Mouse (Mus musculus): ENCODE data around the gene Ugcg. TPM values are rescaled to one million over a fixed set of nuclear protein-coding genes. Genes with fewer than 3 reads are reported as not detected.
A peak's percentile ranks its signal among the peaks of the same experiment; 100 is the strongest.

The Ugcg gene
- polyA plus RNA-seq, 1 experiment from 2014 or later = 18.3 TPM

DNA sequence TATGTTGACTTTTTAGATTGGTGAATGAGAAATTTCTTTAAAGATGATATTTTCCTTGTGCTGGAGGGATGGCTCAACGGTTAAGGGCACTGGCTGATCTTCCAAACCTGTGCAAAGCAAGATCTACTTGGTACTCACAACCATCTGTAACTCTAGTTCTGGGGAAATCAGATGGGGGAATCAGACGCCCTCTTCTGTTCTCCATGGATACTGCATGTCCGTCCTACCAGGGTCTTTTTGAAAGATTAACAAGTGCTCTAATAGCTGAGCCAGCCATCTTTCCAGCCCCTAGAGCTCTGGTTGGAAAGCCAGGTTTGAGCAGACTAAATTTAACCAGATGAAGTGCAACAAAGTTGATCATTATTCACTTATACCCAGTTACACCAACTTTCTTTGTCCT lies 1.8 kb upstream of the Ugcg start:
- Histone ChIP-seq H3K36me3 (ENCODE audit: control insufficient read depth, insufficient read depth) (no peaks in the 10 kb centered on the region), H3K27me3 (replicated peaks; ENCODE audit: control insufficient read depth, insufficient read depth, low read length) (no peaks in the 10 kb centered on the region), H3K27ac (ENCODE audit: low read length) (no peak overlapping the region), H3K4me2 (ENCODE audit: low read length) (no peak overlapping the region), H3K4me3 (replicated peaks; ENCODE audit: low read length) (no peak overlapping the region), H3K9ac (replicated peaks; ENCODE audit: low read depth, low read length) (no peak overlapping the region), H3K4me1 (replicated peaks; ENCODE audit: control insufficient read depth, insufficient read depth, low read length) (peaks cover 13% of the 10 kb centered on the region), H3K9me3 (ENCODE audit: control insufficient read depth, low read length) (no peaks in the 10 kb centered on the region)
- WGBS = 21% methylated on average over 3 of the region's 3 CpGs
- no peak for ATAC-seq

DNA sequence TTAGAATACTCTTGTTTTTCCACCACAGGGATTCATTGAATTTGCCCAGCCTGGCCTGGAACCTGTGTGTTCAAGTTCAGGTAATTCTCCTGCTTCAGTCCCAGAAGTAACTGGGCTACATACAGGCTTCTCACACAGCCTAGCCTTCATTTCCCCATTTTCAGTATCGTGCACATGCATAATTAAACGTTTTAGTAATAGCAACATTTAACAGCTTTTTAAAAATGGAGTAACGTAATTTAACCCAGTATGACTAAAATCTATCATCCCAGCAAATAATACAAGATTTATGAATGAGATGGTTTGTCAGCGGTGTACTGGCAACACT lies 619 bp upstream of the Ugcg start:
- peak overlapping the region; percentile 99 for H3K4me3 ChIP-seq (replicated peaks; ENCODE audit: low read length)
- H3K27me3 ChIP-seq (replicated peaks; ENCODE audit: control insufficient read depth, insufficient read depth, low read length) = no peaks in the 10 kb centered on the region
- peak; percentile 7; the same call in 1 of the 2 replicates for ATAC-seq
- H3K27ac ChIP-seq (ENCODE audit: low read length) = peak overlapping the region; percentile 97
- peaks cover 13% of the 10 kb centered on the region for H3K4me1 ChIP-seq (replicated peaks; ENCODE audit: control insufficient read depth, insufficient read depth, low read length)
- H3K9ac ChIP-seq (replicated peaks; ENCODE audit: low read depth, low read length) = peak overlapping the region; percentile 99
- no peaks in the 10 kb centered on the region for H3K9me3 ChIP-seq (ENCODE audit: control insufficient read depth, low read length)
- 15% methylated on average over 4 of the region's 4 CpGs for WGBS
- H3K36me3 ChIP-seq (ENCODE audit: control insufficient read depth, insufficient read depth) = no peaks in the 10 kb centered on the region
- H3K4me2 ChIP-seq (ENCODE audit: low read length) = peak overlapping the region; percentile 64

DNA sequence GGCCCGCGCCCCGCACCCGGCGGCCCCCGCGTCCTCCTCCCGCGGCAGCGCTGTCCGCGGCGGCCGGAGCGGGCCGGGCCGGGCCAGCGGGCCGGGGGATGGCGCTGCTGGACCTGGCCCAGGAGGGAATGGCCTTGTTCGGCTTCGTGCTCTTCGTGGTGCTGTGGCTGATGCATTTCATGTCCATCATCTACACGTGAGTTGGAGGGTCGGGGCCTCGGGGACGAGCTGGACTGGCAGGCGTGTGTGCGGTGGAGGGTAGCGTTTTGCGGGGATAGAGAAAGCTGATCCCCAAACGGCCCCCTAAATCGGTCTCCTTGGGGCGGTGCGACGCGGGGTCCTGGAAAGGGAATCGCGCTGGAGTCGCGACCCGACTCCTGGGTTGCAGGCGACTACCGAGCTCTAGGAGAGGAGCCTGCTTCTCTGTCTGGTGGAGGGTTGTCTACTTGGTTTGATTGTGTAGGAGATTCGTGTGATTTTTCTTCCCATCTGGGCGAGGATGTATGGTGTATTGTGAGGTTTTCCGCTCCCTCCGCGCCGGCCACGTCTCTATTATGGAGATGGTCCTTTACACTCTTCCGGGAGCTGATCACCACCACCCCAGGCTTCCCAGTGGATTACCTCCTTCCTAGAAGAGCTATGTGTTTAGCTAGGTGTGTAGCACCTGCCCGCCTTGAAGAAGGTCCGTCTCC lies 635 bp downstream of the Ugcg start:
- peaks cover 13% of the 10 kb centered on the region for H3K4me1 ChIP-seq (replicated peaks; ENCODE audit: control insufficient read depth, insufficient read depth, low read length)
- WGBS = under 1% methylated on average over 34 of the region's 54 CpGs
- peak overlapping the region; percentile 99 for H3K9ac ChIP-seq (replicated peaks; ENCODE audit: low read depth, low read length)
- peak; percentile 59 for ATAC-seq
- peak overlapping the region; percentile 59 for H3K4me2 ChIP-seq (ENCODE audit: low read length)
- peak overlapping the region; percentile 97 for H3K27ac ChIP-seq (ENCODE audit: low read length)
- no peaks in the 10 kb centered on the region for H3K27me3 ChIP-seq (replicated peaks; ENCODE audit: control insufficient read depth, insufficient read depth, low read length)
- no peaks in the 10 kb centered on the region for H3K36me3 ChIP-seq (ENCODE audit: control insufficient read depth, insufficient read depth)
- peak overlapping the region; percentile 99 for H3K4me3 ChIP-seq (replicated peaks; ENCODE audit: low read length)
- H3K9me3 ChIP-seq (ENCODE audit: control insufficient read depth, low read length) = no peaks in the 10 kb centered on the region

DNA sequence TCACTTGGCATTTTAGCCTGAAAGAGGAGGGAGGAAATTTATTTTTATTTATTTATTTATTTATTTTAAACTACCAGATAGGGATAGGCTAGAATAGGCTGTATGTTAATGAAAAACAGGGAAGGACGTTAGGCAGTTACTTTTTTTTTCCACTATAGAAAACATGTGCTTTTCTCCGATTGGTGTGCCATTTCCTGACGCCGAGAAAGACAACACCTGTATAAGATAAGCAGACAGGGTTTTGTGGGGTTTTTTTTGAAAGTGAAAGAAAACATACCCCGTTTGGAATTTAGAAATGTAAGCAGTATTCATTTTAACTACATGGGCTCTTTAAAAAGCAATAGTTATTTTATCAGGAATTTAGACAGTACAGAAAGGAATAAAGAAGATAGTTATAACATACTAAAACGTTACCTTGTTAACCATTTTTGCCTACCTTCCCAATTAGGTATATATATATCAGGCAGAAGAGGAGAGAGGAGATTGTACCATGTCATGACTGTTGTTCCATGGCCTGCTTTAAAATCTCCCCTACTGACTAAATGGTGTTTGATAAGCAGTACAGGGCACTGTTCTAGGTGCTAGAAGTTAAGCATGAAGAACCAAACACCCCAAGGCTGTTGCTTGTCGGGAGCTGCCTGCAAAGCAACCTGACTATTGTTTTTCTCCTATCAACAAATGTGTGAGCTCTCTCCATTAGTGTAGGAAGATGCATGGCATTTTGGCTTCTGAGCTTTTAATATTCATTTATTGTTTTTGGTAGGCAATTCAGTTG lies 1.8 kb downstream of the Ugcg start:
- no peak overlapping the region for H3K9ac ChIP-seq (replicated peaks; ENCODE audit: low read depth, low read length)
- WGBS = 68% methylated on average over 7 of the region's 7 CpGs
- peak overlapping the region; percentile 59 for H3K4me2 ChIP-seq (ENCODE audit: low read length)
- H3K4me3 ChIP-seq (replicated peaks; ENCODE audit: low read length) = peak overlapping the region; percentile 99
- H3K9me3 ChIP-seq (ENCODE audit: control insufficient read depth, low read length) = no peaks in the 10 kb centered on the region
- no peak overlapping the region for H3K27ac ChIP-seq (ENCODE audit: low read length)
- H3K36me3 ChIP-seq (ENCODE audit: control insufficient read depth, insufficient read depth) = no peaks in the 10 kb centered on the region
- ATAC-seq = no peak
- H3K4me1 ChIP-seq (replicated peaks; ENCODE audit: control insufficient read depth, insufficient read depth, low read length) = peaks cover 13% of the 10 kb centered on the region
- H3K27me3 ChIP-seq (replicated peaks; ENCODE audit: control insufficient read depth, insufficient read depth, low read length) = no peaks in the 10 kb centered on the region

DNA sequence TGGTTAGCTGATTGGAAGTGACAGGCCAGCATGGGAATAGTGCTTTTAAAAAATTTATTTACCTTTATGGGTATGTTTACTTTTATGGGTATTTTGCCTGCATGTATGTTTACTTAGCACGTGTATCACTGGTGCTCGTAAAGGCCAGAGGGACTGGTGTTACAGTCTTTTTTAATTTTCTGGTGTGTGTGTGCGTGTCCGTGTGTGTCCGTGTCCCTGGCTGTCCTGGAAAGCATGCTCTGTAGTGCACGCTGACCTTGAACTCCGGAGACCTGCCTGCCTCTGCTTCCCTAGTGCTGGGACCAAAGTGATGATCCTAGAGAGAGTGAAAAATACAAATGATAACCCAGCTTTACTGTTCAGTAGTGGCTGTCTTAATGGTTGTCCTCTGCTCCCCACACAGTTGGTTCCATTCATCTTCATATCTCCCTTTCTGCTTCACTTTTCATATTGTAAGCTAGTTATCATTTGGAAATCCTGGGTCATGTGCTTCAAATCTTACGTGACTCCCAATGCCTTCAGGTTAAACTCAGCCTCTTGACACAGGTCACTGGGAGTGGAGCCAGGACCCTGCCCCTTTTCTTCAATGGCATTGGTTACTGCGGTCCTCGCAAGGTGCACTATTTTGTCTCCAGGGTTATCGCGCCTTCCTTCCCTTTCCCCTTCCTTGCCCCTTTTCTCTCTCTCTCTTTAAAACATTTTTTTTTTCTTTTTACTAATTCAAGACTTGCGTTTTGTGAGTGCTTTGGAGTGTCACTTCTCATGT lies 5.9 kb downstream of the Ugcg start:
- Histone ChIP-seq H3K36me3 (ENCODE audit: control insufficient read depth, insufficient read depth) (no peaks in the 10 kb centered on the region), H3K4me3 (replicated peaks; ENCODE audit: low read length) (no peak overlapping the region), H3K27me3 (replicated peaks; ENCODE audit: control insufficient read depth, insufficient read depth, low read length) (no peaks in the 10 kb centered on the region), H3K9me3 (ENCODE audit: control insufficient read depth, low read length) (no peaks in the 10 kb centered on the region), H3K4me2 (ENCODE audit: low read length) (no peak overlapping the region), H3K27ac (ENCODE audit: low read length) (no peak overlapping the region), H3K4me1 (replicated peaks; ENCODE audit: control insufficient read depth, insufficient read depth, low read length) (peaks cover 29% of the 10 kb centered on the region), H3K9ac (replicated peaks; ENCODE audit: low read depth, low read length) (no peak overlapping the region)
- 90% methylated on average over 13 of the region's 13 CpGs for WGBS
- ATAC-seq = no peak

DNA sequence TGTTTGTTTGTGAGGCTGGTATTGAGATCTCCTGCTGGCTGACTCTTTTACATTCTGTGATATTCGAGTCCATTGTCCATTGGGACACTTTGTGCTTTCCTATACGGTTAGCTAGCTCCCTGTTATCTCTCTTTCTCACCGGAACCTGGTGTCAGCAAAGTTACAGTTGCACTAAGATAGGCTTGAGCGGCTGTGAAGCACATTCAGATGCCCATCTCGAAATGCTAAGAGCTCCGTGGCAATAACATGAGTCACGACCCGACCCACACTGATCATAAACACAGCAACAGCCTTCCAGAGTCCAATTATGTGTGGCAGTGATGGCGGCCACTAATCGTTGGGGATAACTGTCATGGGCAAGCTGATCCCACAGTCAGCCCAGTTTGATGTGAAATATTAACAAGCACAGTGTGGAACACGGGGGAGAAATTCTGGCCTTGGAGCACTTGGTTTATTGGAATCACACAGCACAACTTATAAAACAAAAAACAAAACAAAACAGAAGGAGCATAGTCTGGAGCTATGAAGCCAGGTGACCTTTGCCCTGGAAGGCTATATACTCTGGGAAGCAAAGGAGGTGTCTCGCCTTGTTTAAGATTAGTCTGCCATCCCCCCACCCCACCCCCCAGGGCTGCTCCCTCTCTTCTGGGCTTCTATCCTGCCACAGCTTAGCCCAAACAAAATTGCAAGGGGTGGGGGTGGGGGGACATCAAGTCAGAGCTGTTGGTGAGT lies 7.5 kb downstream of the Ugcg start:
- H3K4me1 ChIP-seq (replicated peaks; ENCODE audit: control insufficient read depth, insufficient read depth, low read length) = peaks cover 31% of the 10 kb centered on the region
- no peak for ATAC-seq
- no peak overlapping the region for H3K27ac ChIP-seq (ENCODE audit: low read length)
- H3K9ac ChIP-seq (replicated peaks; ENCODE audit: low read depth, low read length) = no peak overlapping the region
- no peaks in the 10 kb centered on the region for H3K36me3 ChIP-seq (ENCODE audit: control insufficient read depth, insufficient read depth)
- H3K27me3 ChIP-seq (replicated peaks; ENCODE audit: control insufficient read depth, insufficient read depth, low read length) = no peaks in the 10 kb centered on the region
- WGBS = 55% methylated on average over 12 of the region's 12 CpGs
- no peaks in the 10 kb centered on the region for H3K9me3 ChIP-seq (ENCODE audit: control insufficient read depth, low read length)
- no peak overlapping the region for H3K4me2 ChIP-seq (ENCODE audit: low read length)
- no peak overlapping the region for H3K4me3 ChIP-seq (replicated peaks; ENCODE audit: low read length)

DNA sequence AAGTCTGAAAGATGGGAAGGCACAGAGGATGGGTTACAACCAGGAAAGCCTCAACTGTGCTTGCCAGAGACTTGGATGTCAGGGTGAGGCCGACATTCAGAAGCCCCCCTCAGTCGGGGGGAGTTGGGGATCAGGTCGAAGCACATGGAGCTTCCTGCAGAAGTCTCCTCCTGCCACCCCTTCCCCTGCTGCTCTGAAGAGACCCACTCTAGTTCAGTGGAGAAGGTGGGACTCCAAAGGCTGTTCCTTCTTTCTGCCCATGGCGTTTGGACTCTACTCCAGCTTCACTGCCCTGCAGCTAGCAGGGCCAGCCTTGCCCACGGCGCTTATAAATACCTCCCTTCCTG lies 8.0 kb downstream of the Ugcg start:
- Histone ChIP-seq H3K4me1 (replicated peaks; ENCODE audit: control insufficient read depth, insufficient read depth, low read length) (peaks cover 31% of the 10 kb centered on the region), H3K9me3 (ENCODE audit: control insufficient read depth, low read length) (no peaks in the 10 kb centered on the region), H3K27ac (ENCODE audit: low read length) (no peak overlapping the region), H3K9ac (replicated peaks; ENCODE audit: low read depth, low read length) (no peak overlapping the region), H3K4me3 (replicated peaks; ENCODE audit: low read length) (no peak overlapping the region), H3K36me3 (ENCODE audit: control insufficient read depth, insufficient read depth) (no peaks in the 10 kb centered on the region), H3K4me2 (ENCODE audit: low read length) (no peak overlapping the region), H3K27me3 (replicated peaks; ENCODE audit: control insufficient read depth, insufficient read depth, low read length) (no peaks in the 10 kb centered on the region)
- 62% methylated on average over 6 of the region's 6 CpGs for WGBS
- no peak for ATAC-seq

DNA sequence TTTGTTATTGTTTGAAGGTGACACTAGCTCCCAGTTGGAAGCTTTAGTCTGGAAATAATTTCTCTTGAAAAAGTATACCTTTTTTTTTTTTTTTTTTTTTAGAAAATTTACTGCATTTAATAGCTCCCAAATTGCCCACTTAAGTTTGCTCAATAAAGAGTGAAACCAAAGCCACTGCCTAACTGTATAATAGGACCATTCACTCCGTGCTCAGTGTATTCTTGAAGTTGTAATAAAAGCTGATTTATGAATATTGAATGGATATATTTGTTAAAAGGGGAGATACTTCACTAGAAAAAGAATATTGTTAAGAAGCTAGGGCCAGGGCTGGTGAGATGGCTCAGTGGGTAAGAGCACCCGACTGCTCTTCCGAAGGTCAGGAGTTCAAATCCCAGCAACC lies 8.4 kb downstream of the Ugcg start:
- H3K9ac ChIP-seq (replicated peaks; ENCODE audit: low read depth, low read length) = no peak overlapping the region
- H3K4me1 ChIP-seq (replicated peaks; ENCODE audit: control insufficient read depth, insufficient read depth, low read length) = peaks cover 31% of the 10 kb centered on the region
- no peaks in the 10 kb centered on the region for H3K9me3 ChIP-seq (ENCODE audit: control insufficient read depth, low read length)
- 80% methylated on average over 3 of the region's 3 CpGs for WGBS
- H3K36me3 ChIP-seq (ENCODE audit: control insufficient read depth, insufficient read depth) = no peaks in the 10 kb centered on the region
- ATAC-seq = no peak
- H3K27ac ChIP-seq (ENCODE audit: low read length) = no peak overlapping the region
- H3K4me3 ChIP-seq (replicated peaks; ENCODE audit: low read length) = no peak overlapping the region
- H3K4me2 ChIP-seq (ENCODE audit: low read length) = no peak overlapping the region
- H3K27me3 ChIP-seq (replicated peaks; ENCODE audit: control insufficient read depth, insufficient read depth, low read length) = no peaks in the 10 kb centered on the region

DNA sequence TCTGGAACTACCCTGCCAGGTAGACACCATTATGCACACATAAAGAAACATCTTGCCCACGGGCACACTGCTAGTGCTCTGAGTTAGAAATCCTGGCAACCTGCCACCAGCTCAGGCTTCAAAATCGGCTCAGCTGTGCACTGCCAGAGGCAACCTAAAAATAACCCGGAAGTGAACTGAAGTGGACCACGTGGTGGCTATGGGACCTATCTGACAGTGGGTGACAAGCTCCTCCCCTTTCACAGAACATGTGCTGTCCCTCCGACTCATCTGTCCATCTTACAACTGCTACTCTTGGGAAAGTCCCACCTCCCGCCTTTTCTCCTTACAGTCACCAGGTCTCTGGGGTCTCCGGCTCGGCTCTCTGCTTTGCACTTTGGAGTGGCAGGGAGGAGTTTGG lies 10.3 kb downstream of the Ugcg start:
- H3K9me3 ChIP-seq (ENCODE audit: control insufficient read depth, low read length) = no peaks in the 10 kb centered on the region
- no peak overlapping the region for H3K27ac ChIP-seq (ENCODE audit: low read length)
- no peaks in the 10 kb centered on the region for H3K36me3 ChIP-seq (ENCODE audit: control insufficient read depth, insufficient read depth)
- H3K4me3 ChIP-seq (replicated peaks; ENCODE audit: low read length) = no peak overlapping the region
- no peaks in the 10 kb centered on the region for H3K27me3 ChIP-seq (replicated peaks; ENCODE audit: control insufficient read depth, insufficient read depth, low read length)
- no peak overlapping the region for H3K4me2 ChIP-seq (ENCODE audit: low read length)
- H3K4me1 ChIP-seq (replicated peaks; ENCODE audit: control insufficient read depth, insufficient read depth, low read length) = peaks cover 31% of the 10 kb centered on the region
- 27% methylated on average over 8 of the region's 8 CpGs for WGBS
- ATAC-seq = peak; percentile 74
- H3K9ac ChIP-seq (replicated peaks; ENCODE audit: low read depth, low read length) = no peak overlapping the region

All from forebrain, embryonic 16.5 days (tissue).